Mouse (Mus musculus) limb, embryonic 13.5 days (tissue): ENCODE measurements around the gene Lzic. TPM values are rescaled to one million over a fixed set of nuclear protein-coding genes. Genes with fewer than 3 reads are reported as not detected.
A peak's percentile ranks its signal among the peaks of the same experiment; 100 is the strongest.
"Not testable (repeated sequence)": the region's sequence is repeated elsewhere in the genome, so short reads cannot be mapped to it uniquely, and the experiment has no call there.

Experiments
- ATAC-seq: fragments of 200-750 bp; cut with Nextera tagmentation; 2 replicates; pipeline ENCODE4 v1.8.0; 2017; ENCODE audit warnings: low read depth, moderate number of reproducible peaks, moderate TSS enrichment; ENCODE audit not compliant: low FRiP score
- H3K27ac ChIP-seq: fragments of 300-500 bp; sonication (generic); 2 replicates; pipeline ENCODE4 v1.5.1; 2015; ENCODE audit warnings: inconsistent platforms, mild to moderate bottlenecking, moderate library complexity
- H3K27me3 ChIP-seq: fragments of 300-500 bp; sonication (generic); 2 replicates; pipeline ENCODE4 v1.6.1; 2015; ENCODE audit warnings: mild to moderate bottlenecking, inconsistent platforms
- H3K36me3 ChIP-seq: fragments of 300-500 bp; sonication (generic); 2 replicates; pipeline ENCODE4 v1.6.1; 2015; ENCODE audit warnings: inconsistent platforms, mild to moderate bottlenecking, moderate library complexity
- H3K4me1 ChIP-seq: fragments of 300-500 bp; sonication (generic); 2 replicates; pipeline ENCODE4 v1.6.1; 2015; ENCODE audit warnings: inconsistent platforms
- H3K4me2 ChIP-seq: fragments of 300-500 bp; sonication (generic); replicated peaks from 2 replicates; pipeline ENCODE4 v1.6.1; 2015; ENCODE audit warnings: inconsistent platforms, mild to moderate bottlenecking, moderate library complexity
- H3K4me3 ChIP-seq: fragments of 300-500 bp; sonication (generic); 2 replicates; pipeline ENCODE4 v1.5.1; 2015; ENCODE audit warnings: moderate library complexity, mild to moderate bottlenecking, inconsistent platforms
- H3K9ac ChIP-seq: fragments of 300-500 bp; sonication (generic); 2 replicates; pipeline ENCODE4 v1.6.1; 2015; ENCODE audit warnings: mild to moderate bottlenecking, inconsistent platforms
- H3K9me3 ChIP-seq: fragments of 300-500 bp; sonication (generic); 2 replicates; pipeline ENCODE4 v1.6.1; 2016; ENCODE audit warnings: inconsistent platforms
- WGBS: fragments of 180-500 bp; shearing (Covaris S2); methylation state at CpG from one replicate; pipeline ENCODE4 v1.1.7; 2015; 5-methylcytosine and 5-hydroxymethylcytosine counted together
- polyA plus RNA-seq: library from polyadenylated mRNA; unstranded; fragments of >200 nt; fragmentation: Nextera tagmentation; extraction: Ambion mirVana; gene quantifications from 2 replicates; pipeline ENCODE4 v1.2.1, GENCODE M21; 2015

The Lzic gene
- polyA plus RNA-seq = 55.8 and 62.5 TPM in 2 replicates

DNA sequence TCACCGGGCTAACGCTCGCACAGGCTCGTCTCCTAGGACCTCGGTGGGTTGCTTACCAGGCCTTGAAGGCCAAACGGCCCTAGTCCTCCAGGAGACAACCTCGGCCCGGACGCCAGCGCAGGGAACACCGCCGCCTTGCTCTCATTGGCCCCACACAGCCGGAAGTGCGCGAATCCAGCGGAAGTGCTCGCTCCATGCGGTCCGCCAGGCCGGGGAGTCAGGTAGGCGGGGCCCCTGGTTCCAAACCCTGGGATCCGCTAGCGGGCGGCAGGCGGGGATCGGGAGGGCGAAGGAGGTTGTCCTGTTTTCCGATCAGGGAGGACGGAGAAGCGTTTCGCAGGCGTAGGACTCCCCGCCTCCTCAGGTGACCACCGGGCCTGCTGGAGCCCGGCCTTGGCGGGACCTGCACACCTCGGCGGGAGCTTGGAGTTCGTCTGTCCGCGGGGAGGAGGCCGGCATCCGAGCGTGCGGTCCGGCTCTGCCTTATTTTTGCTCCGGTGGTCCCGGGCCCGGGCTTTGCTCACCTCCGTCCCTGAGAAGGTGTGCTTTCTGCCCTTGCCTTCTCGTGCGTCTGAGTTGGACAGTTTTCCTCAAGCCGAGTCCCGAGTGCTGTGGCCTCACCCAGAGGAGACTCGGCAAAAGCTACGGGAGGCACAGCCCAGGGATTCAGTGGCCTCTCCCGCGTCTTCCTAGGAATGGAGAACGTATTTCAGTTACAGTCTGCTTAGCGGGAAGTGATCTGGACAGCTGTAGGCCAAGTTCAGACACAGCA, at the start of gene Lzic, which contains the start of gene Nmnat1:
Gene Lzic, plus strand, starts transcription at position 177 of the 772 bp plus-strand sequence.
Gene Nmnat1, minus strand, starts transcription at position 150 of the 772 bp plus-strand sequence.
- H3K27me3 ChIP-seq = no peaks in the 10 kb centered on the region
- peak; percentile 95 for ATAC-seq
- under 1% methylated on average over 60 of the region's 60 CpGs for WGBS
- H3K9ac ChIP-seq = peak within 1 kb of the TSS; percentile 85
- H3K36me3 ChIP-seq = peaks cover 33% of the 10 kb centered on the region
- H3K4me1 ChIP-seq = peaks cover 27% of the 10 kb centered on the region
- peak within 1 kb of the TSS; percentile 84 for H3K27ac ChIP-seq
- peak within 1 kb of the TSS; percentile 81 for H3K4me3 ChIP-seq
- peak within 1 kb of the TSS; percentile 85 for H3K4me2 ChIP-seq
- no peaks in the 10 kb centered on the region for H3K9me3 ChIP-seq

DNA sequence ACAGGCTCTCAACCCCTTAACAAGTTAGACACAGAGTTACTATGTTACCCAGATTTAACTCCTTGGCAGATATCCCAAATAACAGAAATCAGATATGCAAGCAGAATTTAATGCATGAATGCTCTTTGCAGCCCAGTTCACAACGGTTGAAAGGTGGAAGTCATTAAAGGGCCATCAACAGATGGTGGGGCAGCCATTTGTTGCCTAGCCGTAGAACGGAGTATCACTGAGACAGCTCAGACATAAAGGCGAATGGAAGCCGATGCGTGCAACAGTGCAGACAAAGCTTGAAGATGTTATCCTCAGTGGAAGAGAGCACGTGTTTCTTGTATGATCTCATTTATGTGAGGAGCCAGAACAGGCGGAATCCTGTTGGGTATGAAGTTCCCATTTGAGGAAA, 44.5 kb upstream of the Lzic start:
- Histone ChIP-seq H3K4me3 (no peak overlapping the region), H3K9me3 (no peaks in the 10 kb centered on the region), H3K9ac (no peak overlapping the region), H3K36me3 (no peaks in the 10 kb centered on the region), H3K4me2 (no peak overlapping the region), H3K4me1 (peaks cover 20% of the 10 kb centered on the region), H3K27me3 (no peaks in the 10 kb centered on the region), H3K27ac (no peak overlapping the region)
- 38% methylated on average over 8 of the region's 8 CpGs for WGBS
- peak; percentile 18; the same call in 1 of the 2 replicates for ATAC-seq

DNA sequence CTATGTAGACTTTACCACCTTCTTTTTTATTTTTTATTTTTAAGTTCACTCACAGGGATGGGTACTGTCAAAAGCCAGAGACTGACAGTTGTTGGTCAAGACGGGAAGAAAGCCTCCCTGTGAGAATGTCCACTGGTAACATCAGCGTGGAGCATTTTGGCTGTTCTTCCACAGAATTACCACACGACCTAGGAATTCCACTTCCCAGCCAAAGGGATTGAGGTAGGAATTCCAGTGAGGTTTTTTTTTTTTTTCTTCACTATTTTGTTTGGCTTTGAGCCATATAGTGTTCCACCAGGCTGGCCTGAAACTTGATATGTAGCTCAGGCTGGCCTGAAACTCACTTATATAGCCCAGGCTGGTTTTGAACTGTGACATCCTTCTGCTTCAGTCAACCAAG, 42.6 kb upstream of the Lzic start:
- H3K27me3 ChIP-seq = no peaks in the 10 kb centered on the region
- 24% methylated on average over 3 of the region's 3 CpGs for WGBS

DNA sequence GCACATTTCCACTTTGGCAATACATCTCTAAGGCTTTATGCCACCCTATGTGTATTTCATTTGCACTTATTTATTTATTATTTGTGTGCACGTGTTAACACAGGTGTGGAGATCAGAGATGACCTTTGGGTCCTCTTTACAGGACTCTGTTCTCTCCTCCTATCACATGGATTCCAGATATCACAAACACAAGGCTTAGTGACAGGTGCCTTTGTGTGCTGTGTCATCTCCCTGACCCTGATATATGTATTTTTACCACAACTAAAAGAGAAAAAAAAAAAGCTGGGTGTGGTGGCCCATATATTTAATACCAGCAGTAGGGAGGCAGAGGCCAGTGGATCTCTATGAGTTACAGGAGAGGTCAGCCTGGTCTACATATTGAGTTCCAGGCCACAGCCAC, 40.6 kb upstream of the Lzic start:
- Histone ChIP-seq H3K4me2 (peak overlapping the region; percentile 62), H3K27ac (peak overlapping the region; percentile 95; the same call in 1 of the 2 replicates), H3K27me3 (no peaks in the 10 kb centered on the region), H3K9ac (0 out of 2 replicates have a peak overlapping the region, but pooled peaks have one; percentile 71), H3K9me3 (no peaks in the 10 kb centered on the region), H3K4me3 (no peak overlapping the region; the same call in 1 of the 2 replicates), H3K36me3 (no peaks in the 10 kb centered on the region), H3K4me1 (peaks cover 29% of the 10 kb centered on the region)
- ATAC-seq = no peak
- 73% methylated on average over 1 of the region's 1 CpGs for WGBS

More for the DNA sequence above, 42.6 kb upstream of the Lzic start:
- ATAC-seq = no peak
- no peak overlapping the region for H3K4me3 ChIP-seq
- H3K4me2 ChIP-seq = no peak overlapping the region
- no peak overlapping the region for H3K9ac ChIP-seq
- H3K36me3 ChIP-seq = no peaks in the 10 kb centered on the region
- H3K4me1 ChIP-seq = peaks cover 29% of the 10 kb centered on the region
- H3K9me3 ChIP-seq = no peaks in the 10 kb centered on the region
- no peak overlapping the region for H3K27ac ChIP-seq

DNA sequence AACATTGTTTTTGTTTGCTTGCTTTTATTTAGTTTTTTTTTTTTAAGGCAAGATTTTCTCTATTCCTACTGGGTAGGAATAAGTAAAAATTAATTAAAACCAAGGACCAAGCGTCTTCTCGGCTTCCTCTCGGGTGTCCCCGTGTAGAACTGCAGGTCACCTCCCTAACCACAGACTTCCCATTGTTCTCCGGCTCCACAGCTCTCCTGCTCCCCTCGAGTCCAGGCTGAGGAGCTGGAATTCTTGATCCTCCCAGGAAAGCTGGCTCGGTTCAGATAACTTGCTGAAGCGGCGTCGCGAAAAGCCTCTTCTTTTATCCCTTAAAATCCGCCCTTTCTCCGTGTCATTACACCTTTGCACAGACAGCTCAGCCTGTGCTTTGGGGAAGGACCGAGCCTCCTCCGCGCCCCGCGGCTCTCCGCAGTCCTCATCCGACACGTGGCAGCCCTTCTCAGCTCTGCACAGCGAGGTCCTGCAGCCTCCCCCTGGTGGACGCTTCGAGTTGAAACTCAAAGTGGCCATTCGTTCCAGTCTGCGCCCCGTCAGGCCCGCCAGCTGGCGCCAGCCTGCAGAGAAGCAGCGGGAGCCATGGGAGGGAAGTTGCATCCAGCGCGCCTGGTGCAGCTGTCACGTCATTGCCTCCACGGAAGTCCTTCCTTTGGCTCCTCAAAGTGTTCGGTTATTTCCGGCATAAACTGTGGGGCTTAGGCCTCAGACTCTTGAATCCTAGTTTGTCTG, 39.9 kb upstream of the Lzic start:
- ATAC-seq = peak; percentile 97
- Histone ChIP-seq H3K9me3 (no peaks in the 10 kb centered on the region), H3K4me3 (peak overlapping the region; percentile 39), H3K36me3 (no peaks in the 10 kb centered on the region), H3K27me3 (no peaks in the 10 kb centered on the region), H3K4me2 (peak overlapping the region; percentile 62), H3K4me1 (peaks cover 28% of the 10 kb centered on the region), H3K9ac (peak overlapping the region; percentile 71), H3K27ac (peak overlapping the region; percentile 95)
- under 1% methylated on average over 36 of the region's 36 CpGs for WGBS

DNA sequence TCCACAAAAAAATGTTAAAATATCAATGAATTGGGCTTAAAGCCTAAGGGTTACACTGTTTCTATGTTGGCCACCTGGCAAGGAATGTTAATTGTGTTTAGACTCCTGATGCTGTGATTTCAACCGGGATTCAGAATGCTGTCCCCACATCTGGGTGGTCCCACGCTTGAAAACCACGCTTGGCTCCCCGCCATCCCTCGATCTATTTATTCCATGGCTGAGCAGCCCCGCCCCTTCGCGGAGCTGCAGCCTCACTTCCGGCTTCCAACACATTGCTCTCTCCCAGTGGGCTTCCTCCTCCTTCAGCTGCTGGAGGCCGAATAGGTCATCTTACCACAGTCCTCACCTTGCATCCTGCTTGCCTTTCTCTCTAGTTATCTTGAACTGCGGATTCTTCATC, 39.2 kb upstream of the Lzic start:
- under 1% methylated on average over 11 of the region's 11 CpGs for WGBS
- no peaks in the 10 kb centered on the region for H3K36me3 ChIP-seq
- H3K27ac ChIP-seq = peak overlapping the region; percentile 95
- no peaks in the 10 kb centered on the region for H3K9me3 ChIP-seq
- H3K27me3 ChIP-seq = no peaks in the 10 kb centered on the region
- H3K4me3 ChIP-seq = peak overlapping the region; percentile 39
- peaks cover 22% of the 10 kb centered on the region for H3K4me1 ChIP-seq
- peak; percentile 44 for ATAC-seq
- peak overlapping the region; percentile 62 for H3K4me2 ChIP-seq
- H3K9ac ChIP-seq = peak overlapping the region; percentile 71; the same call in 1 of the 2 replicates

DNA sequence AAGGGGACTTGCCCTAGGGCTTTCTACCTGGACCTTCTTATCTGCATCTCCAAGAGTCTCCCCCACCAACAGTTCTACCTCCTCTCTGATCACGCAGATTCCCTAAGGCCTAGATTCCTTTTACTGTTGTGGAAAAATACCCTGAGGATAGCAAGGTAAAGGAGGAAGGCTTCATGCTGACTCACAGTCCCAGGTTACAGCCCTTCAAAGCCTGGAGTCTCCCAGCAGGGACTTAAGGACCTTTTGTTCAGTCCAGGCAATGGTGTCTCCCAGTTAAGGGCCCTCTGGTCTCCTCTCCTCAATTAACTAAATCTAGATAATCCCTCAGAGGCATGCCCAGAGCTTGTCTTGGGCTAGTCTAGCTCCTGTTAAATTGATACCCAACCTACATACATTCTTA, 38.7 kb upstream of the Lzic start:
- H3K27ac ChIP-seq = peak overlapping the region; percentile 95; the same call in 1 of the 2 replicates
- ATAC-seq = no peak
- no peaks in the 10 kb centered on the region for H3K9me3 ChIP-seq
- WGBS = 42% methylated on average over 1 of the region's 1 CpGs
- no peaks in the 10 kb centered on the region for H3K36me3 ChIP-seq
- peak overlapping the region; percentile 62 for H3K4me2 ChIP-seq
- no peaks in the 10 kb centered on the region for H3K27me3 ChIP-seq
- no peak overlapping the region for H3K9ac ChIP-seq
- no peak overlapping the region for H3K4me3 ChIP-seq
- H3K4me1 ChIP-seq = peaks cover 22% of the 10 kb centered on the region

DNA sequence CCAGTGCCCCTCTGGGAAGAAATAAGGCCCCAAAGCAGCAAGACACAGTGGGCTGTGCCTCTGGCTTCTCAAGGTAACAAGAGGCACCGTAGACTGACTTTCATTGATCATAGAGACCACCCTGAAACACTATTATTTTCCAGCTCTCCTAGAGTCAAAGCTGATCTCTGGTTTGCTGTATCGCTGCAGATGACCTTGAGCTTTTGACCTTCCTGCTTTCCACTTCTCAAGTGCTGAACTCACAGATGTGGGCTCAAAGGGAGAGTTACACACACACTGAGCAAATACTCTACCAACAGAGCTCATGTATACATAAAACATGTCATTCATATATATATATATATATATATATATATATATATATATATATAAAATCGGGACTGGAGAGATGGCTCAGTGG, 34.4 kb upstream of the Lzic start:
- 90% methylated on average over 3 of the region's 3 CpGs for WGBS
- no peak overlapping the region for H3K27ac ChIP-seq
- H3K4me3 ChIP-seq = no peak overlapping the region
- H3K4me2 ChIP-seq = no peak overlapping the region
- no peak overlapping the region for H3K9ac ChIP-seq
- H3K27me3 ChIP-seq = no peaks in the 10 kb centered on the region
- H3K9me3 ChIP-seq = no peaks in the 10 kb centered on the region
- H3K4me1 ChIP-seq = peaks cover 8% of the 10 kb centered on the region
- no peak for ATAC-seq
- H3K36me3 ChIP-seq = no peaks in the 10 kb centered on the region

DNA sequence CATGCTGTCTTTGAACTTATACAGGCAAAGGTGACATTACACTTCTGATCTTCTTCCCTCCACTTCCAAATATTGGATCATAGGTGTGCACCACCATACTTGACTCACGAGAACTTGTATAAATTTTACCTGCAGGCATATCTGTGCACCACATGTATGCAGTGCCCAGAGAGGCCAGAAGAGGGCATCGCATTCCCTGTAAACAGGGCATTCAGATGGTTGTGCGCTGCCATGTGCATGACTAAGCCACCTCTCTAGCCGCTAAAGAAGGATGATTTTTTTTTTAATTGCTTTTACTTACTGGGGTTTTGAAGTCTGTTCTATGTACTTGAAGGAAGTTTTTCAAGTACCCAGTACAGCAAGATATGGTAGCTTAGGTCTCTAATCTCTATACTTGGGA, 31.4 kb upstream of the Lzic start:
- no peaks in the 10 kb centered on the region for H3K36me3 ChIP-seq
- H3K4me1 ChIP-seq = no peaks in the 10 kb centered on the region
- H3K9ac ChIP-seq = no peak overlapping the region
- no peaks in the 10 kb centered on the region for H3K27me3 ChIP-seq
- H3K27ac ChIP-seq = no peak overlapping the region
- H3K4me3 ChIP-seq = no peak overlapping the region
- 83% methylated on average over 4 of the region's 4 CpGs for WGBS
- no peaks in the 10 kb centered on the region for H3K9me3 ChIP-seq
- no peak overlapping the region for H3K4me2 ChIP-seq
- no peak for ATAC-seq

DNA sequence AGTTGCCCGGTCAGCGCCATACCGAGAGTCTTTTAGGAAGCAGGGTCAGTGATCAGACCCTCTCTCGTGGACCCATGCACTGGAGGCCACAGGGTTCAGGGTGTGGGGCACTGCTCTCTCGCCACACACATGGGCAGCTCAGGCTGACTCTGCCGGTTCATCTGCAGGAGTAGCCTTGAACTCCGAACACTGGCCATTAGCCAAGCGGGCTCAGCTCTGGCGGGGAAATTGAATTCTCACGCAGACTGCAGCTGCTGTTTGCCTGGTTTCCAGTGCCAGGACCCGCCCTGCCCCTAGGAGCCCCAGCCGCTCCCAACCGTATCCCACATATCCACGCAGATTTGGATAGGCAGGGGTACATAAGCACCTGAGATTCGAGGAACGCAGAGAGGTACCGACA, 30.8 kb upstream of the Lzic start:
- no peaks in the 10 kb centered on the region for H3K27me3 ChIP-seq
- H3K27ac ChIP-seq = no peak overlapping the region
- no peak overlapping the region for H3K4me2 ChIP-seq
- no peaks in the 10 kb centered on the region for H3K36me3 ChIP-seq
- H3K9ac ChIP-seq = no peak overlapping the region
- no peaks in the 10 kb centered on the region for H3K9me3 ChIP-seq
- 83% methylated on average over 17 of the region's 17 CpGs for WGBS
- H3K4me3 ChIP-seq = no peak overlapping the region
- no peak for ATAC-seq
- H3K4me1 ChIP-seq = no peaks in the 10 kb centered on the region

DNA sequence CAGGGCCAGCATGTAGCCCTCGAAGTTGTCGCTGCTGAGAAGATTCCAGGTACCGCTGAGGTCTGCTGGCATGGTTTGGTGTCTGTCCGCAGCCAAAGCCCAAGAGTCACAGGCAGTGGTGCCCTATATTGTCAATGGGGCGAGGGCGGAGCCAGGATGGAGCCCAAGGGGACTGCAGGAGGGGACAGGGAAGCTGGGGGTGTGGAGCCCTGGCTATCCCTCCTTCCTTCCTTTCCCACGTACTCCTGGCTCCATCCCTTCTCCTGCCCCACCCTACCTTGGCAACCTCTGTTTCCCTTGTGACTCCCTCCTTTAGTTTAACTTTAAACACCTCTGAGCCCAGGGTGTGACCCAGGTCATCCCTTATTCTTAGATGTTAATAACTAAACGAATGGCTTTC, 30.1 kb upstream of the Lzic start, which contains the start of gene Rbp7:
Gene Rbp7, minus strand, starts transcription at position 100 of the 400 bp plus-strand sequence.
- H3K4me1 ChIP-seq = no peaks in the 10 kb centered on the region
- no peak for ATAC-seq
- H3K4me2 ChIP-seq = no peak within 1 kb of the TSS
- 40% methylated on average over 8 of the region's 8 CpGs for WGBS
- no peaks in the 10 kb centered on the region for H3K36me3 ChIP-seq
- H3K9ac ChIP-seq = no peak within 1 kb of the TSS
- H3K4me3 ChIP-seq = no peak within 1 kb of the TSS
- H3K27ac ChIP-seq = no peak within 1 kb of the TSS
- no peaks in the 10 kb centered on the region for H3K9me3 ChIP-seq
- no peaks in the 10 kb centered on the region for H3K27me3 ChIP-seq

DNA sequence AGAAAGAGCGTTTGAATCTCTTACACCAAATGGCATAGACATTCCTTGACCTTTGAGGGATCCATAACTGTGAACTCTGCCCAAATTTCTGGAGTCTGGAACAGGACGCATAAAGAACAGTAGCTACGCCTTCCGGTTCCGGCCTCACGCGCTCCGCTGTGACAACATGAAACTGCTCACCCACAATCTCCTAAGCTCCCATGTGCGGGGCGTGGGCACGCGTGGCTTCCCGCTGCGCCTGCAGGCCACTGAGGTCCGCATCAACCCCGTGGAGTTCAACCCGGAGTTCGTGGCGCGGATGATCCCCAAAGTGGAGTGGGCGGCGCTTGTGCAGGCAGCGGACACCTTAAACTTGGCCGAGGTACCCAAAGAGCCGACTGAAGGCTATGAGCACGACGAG, 27.9 kb upstream of the Lzic start:
- not testable (repeated sequence) for H3K4me1 ChIP-seq, H3K9me3 ChIP-seq, H3K27ac ChIP-seq, H3K4me2 ChIP-seq, H3K9ac ChIP-seq, H3K36me3 ChIP-seq, ATAC-seq, H3K4me3 ChIP-seq, H3K27me3 ChIP-seq
- WGBS = 85% methylated on average over 27 of the region's 27 CpGs
